Mouse (Mus musculus) heart, adult 8-10 months (tissue): ENCODE results near the gene Alkbh6. TPM values are rescaled to one million over a fixed set of nuclear protein-coding genes. Genes with fewer than 3 reads are reported as not detected.

Experiments
- DNase-seq: peaks from one replicate; pipeline ENCODE4 v3.0.0; 2022; ENCODE audit warnings: low spot score
- total RNA-seq, 4 experiments: library from RNA; stranded (reverse); gene quantifications; 2 replicates each; pipeline ENCODE4 v1.2.4; 2022

Alkbh6 gene
- total RNA-seq, 4 experiments from 2014 or later: 28.6 to 34.0 (median 32.5) TPM

GRCm38 (mm10) chr7:30295103-30295502 is 13.4 kb upstream of the Alkbh6 start:
- DNase-seq: peak; percentile 43

GRCm38 (mm10) chr7:30296816-30297215 is 11.7 kb upstream of the Alkbh6 start:
- no peak for DNase-seq

GRCm38 (mm10) chr7:30297266-30297665 is 11.3 kb upstream of the Alkbh6 start:
- DNase-seq: no peak

- no peak for DNase-seq
These were observed 7.6 kb upstream of the Alkbh6 start for GRCm38 (mm10) chr7:30300914-30301313.

- no peak for DNase-seq
These were observed 2.3 kb upstream of the Alkbh6 start for GRCm38 (mm10) chr7:30306083-30306779.

GRCm38 (mm10) chr7:30309395-30310129 is 1.0 kb downstream of the Alkbh6 start:
- DNase-seq: no peak

GRCm38 (mm10) chr7:30310136-30310535 is 1.6 kb downstream of the Alkbh6 start:
- DNase-seq: no peak

- no peak for DNase-seq
These were observed 5.3 kb downstream of the Alkbh6 start for GRCm38 (mm10) chr7:30313666-30314320.

GRCm38 (mm10) chr7:30314721-30315155 is 6.2 kb downstream of the Alkbh6 start, which contains the start of gene Syne4:
TSS of gene Syne4 (plus strand) at chr7:30314807.
- DNase-seq: no peak

- DNase-seq: no peak
These were observed 7.3 kb downstream of the Alkbh6 start for GRCm38 (mm10) chr7:30315559-30316529.

GRCm38 (mm10) chr7:30318142-30318541 is 9.6 kb downstream of the Alkbh6 start:
- no peak for DNase-seq

- DNase-seq: no peak
These were observed 12.4 kb downstream of the Alkbh6 start for GRCm38 (mm10) chr7:30320946-30321345.

GRCm38 (mm10) chr7:30321539-30322284 is 13.2 kb downstream of the Alkbh6 start, which contains the start of gene E130208F15Rik:
TSS of gene E130208F15Rik (plus strand) at chr7:30321740.
- DNase-seq: peak; percentile 67

- DNase-seq: peak; percentile 96
These were observed 13.8 kb downstream of the Alkbh6 start for GRCm38 (mm10) chr7:30322285-30322667.

- no peak for DNase-seq
These were observed 14.3 kb downstream of the Alkbh6 start for GRCm38 (mm10) chr7:30322865-30323264.

GRCm38 (mm10) chr7:30323795-30324194 is 15.3 kb downstream of the Alkbh6 start, which contains the start of gene Sdhaf1:
TSS of gene Sdhaf1 (minus strand) at chr7:30323895.
- no peak for DNase-seq

GRCm38 (mm10) chr7:30324300-30324944 is 15.9 kb downstream of the Alkbh6 start:
- no peak for DNase-seq

GRCm38 (mm10) chr7:30325364-30325763 is 16.8 kb downstream of the Alkbh6 start:
- no peak for DNase-seq

GRCm38 (mm10) chr7:30326427-30326826 is 17.9 kb downstream of the Alkbh6 start:
- DNase-seq: no peak

- DNase-seq: no peak
These were observed 18.6 kb downstream of the Alkbh6 start for GRCm38 (mm10) chr7:30327140-30327539.
